Mouse (Mus musculus) retina, embryonic 14.5 days (tissue): ENCODE results near the gene Olfr615.
"Not testable (repeated sequence)": the region's sequence is repeated elsewhere in the genome, so short reads cannot be mapped to it uniquely, and the experiment has no call there.

ENCODE experiments used
- DNase-seq: peaks from one replicate; pipeline ENCODE4 v3.0.0-alpha.2; 2015; ENCODE audit warnings: low spot score

Gene Olfr615

GRCm38 (mm10) chr7:103555779-103556178, at the start of gene Olfr615:
Gene Olfr615 (plus strand): TSS chr7:103556079.
- DNase-seq, result no peak

- no peak for DNase-seq
These were observed 43.9 kb upstream of the Olfr615 start, which contains the start of gene Olfr610 for GRCm38 (mm10) chr7:103512022-103512421. Gene Olfr610 (minus strand): TSS chr7:103512122.

GRCm38 (mm10) chr7:103520746-103521145, 35.1 kb upstream of the Olfr615 start, which contains the start of gene Olfr611:
Gene Olfr611 (minus strand): TSS chr7:103520846.
- DNase-seq, result not testable (repeated sequence)

GRCm38 (mm10) chr7:103542617-103543016, 13.3 kb upstream of the Olfr615 start, which contains the start of gene Olfr612:
Gene Olfr612 (minus strand): TSS chr7:103542717.
- DNase-seq, result not testable (repeated sequence)

GRCm38 (mm10) chr7:103547774-103548173, 8.1 kb upstream of the Olfr615 start, which contains the start of gene Olfr613:
Gene Olfr613 (plus strand): TSS chr7:103548074.
- no peak for DNase-seq

GRCm38 (mm10) chr7:103569043-103569442, 13.2 kb downstream of the Olfr615 start, which contains the start of gene Olfr616:
Gene Olfr616 (minus strand): TSS chr7:103569143.
- no peak for DNase-seq

GRCm38 (mm10) chr7:103572761-103573160, 16.9 kb downstream of the Olfr615 start, which contains the start of gene Olfr617:
Gene Olfr617 (plus strand): TSS chr7:103573061.
- DNase-seq, result no peak

- DNase-seq, result no peak
These were observed 33.9 kb downstream of the Olfr615 start, which contains the start of gene Olfr618 for GRCm38 (mm10) chr7:103589803-103590202. Gene Olfr618 (plus strand): TSS chr7:103590103.

GRCm38 (mm10) chr7:103600275-103600674, 44.4 kb downstream of the Olfr615 start, which contains the start of gene Olfr619:
Gene Olfr619 (plus strand): TSS chr7:103600575.
- no peak for DNase-seq

- no peak for DNase-seq
These were observed 51.5 kb downstream of the Olfr615 start for GRCm38 (mm10) chr7:103607425-103607824.

- DNase-seq, result no peak
These were observed 56.6 kb downstream of the Olfr615 start, which contains the start of gene Olfr620 for GRCm38 (mm10) chr7:103612434-103612833. Gene Olfr620 (minus strand): TSS chr7:103612534.
